Mouse (Mus musculus): ENCODE data around the gene Isy1. TPM values are rescaled to one million over a fixed set of nuclear protein-coding genes. Genes with fewer than 3 reads are reported as not detected.

The Isy1 gene
- total RNA-seq (2014; rRNA removed; ENCODE audit: low replicate concordance) (5.6 and 40.5 TPM in 2 replicates), polyA plus RNA-seq (2015; fragmentation: Nextera tagmentation; extraction: Ambion mirVana) (16.7 and 18.4 TPM in 2 replicates)

DNA sequence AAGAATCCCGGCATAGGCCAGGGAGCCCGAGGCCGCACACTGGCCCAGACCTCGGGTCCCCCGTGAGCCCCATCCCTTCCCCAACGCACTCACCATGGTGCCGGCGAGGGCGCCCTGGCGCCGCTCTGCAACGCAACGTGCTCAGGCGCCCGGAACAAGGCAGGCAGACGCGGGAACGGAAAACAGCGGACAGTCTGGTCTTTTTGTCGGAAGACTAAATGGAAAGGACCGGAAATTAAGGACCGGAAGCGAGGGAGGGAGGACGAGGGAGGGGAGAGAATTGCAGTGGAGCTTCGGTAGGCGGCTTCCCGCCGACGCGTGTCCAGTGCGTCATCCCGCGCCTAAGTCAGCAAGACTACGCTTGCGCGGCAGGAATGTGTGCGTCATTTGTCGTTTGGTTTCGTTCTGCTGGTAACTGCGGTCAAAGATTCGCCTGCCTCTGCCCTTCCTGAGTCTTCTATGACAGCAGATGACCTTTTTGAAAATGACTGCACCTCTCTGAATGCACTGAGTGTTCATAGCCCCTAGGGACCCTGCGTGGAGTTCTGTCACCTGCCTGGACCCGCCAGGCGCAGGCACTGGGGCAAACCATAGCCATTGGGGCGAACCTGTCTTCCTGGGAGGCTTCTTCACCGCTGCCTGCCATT lies at the start of gene Isy1:
Gene Isy1, minus strand, starts transcription at position 248 of the 647 bp plus-strand sequence.
- Histone ChIP-seq H3K4me1 (ENCODE audit: control insufficient read depth, insufficient read depth) (peaks cover 7% of the 10 kb centered on the region; the same call in 1 of the 2 replicates), H3K9me3 (replicated peaks; ENCODE audit: control insufficient read depth, low read length) (no peaks in the 10 kb centered on the region), H3K27me3 (ENCODE audit: control insufficient read depth, insufficient read depth, low read length) (no peaks in the 10 kb centered on the region), H3K4me3 (ENCODE audit: low read depth, low read length) (peak within 1 kb of the TSS; percentile 65), H3K36me3 (replicated peaks; ENCODE audit: control insufficient read depth, insufficient read depth, low read length) (peaks cover 35% of the 10 kb centered on the region), H3K27ac (ENCODE audit: low read depth) (peak within 1 kb of the TSS; percentile 97), H3K4me2 (ENCODE audit: low read depth, low read length) (peak within 1 kb of the TSS; percentile 74), H3K9ac (replicated peaks; ENCODE audit: low read depth, low read length) (peak within 1 kb of the TSS; percentile 75)
- ATAC-seq (ENCODE audit: insufficient read depth, low read depth): peak; percentile 97
- no peak for TF ChIP-seq CTCF (IDR thresholded peaks at IDR 0.05; ENCODE audit: low read depth)
- TF ChIP-seq EP300 (IDR thresholded peaks at IDR 0.05; ENCODE audit: low read depth): peak; percentile 85; the same call in 1 of the 2 replicates
- WGBS: under 1% methylated on average over 46 of the region's 46 CpGs
- DNase-seq (ENCODE audit: low spot score): peak; percentile 99

DNA sequence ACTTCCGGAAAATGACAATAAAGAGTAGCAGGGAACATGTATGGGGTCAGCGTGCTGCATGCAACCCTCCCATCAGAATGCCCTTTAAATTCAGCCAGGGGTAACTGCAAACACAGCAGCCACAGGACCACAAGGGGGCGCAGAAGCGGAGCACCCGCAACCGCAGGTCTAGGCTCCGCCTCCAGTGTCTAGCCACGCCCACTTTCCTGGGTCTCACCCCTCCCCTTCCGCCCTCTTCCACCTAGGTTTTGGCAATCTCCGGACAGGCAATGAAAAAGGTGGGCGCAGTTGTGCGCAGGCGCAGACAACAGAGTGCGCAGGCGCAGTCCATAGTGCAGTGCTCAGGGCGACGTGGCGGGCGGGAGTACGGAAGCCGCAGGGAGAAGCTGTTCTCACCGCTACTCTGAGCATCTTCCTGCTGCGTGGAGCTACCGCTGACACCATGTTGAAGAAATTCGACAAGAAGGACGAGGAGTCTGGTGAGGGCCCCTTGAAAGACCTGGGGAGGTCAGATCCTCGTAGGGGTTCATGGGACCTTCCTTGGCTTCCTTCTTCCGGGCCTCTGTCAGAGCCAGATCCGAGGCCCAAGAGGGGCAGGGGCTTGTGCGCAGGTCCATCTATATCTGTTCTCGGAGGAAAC lies 49.1 kb upstream of the Isy1 start, which contains the start of gene Copg1:
Gene Copg1, plus strand, starts transcription at position 221 of the 640 bp plus-strand sequence.
- H3K27ac ChIP-seq (ENCODE audit: low read depth): peak within 1 kb of the TSS; percentile 76
- H3K36me3 ChIP-seq (replicated peaks; ENCODE audit: control insufficient read depth, insufficient read depth, low read length): peaks cover 34% of the 10 kb centered on the region
- peak; percentile 97 for TF ChIP-seq CTCF (IDR thresholded peaks at IDR 0.05; ENCODE audit: low read depth)
- TF ChIP-seq EP300 (IDR thresholded peaks at IDR 0.05; ENCODE audit: low read depth): no peak

DNA sequence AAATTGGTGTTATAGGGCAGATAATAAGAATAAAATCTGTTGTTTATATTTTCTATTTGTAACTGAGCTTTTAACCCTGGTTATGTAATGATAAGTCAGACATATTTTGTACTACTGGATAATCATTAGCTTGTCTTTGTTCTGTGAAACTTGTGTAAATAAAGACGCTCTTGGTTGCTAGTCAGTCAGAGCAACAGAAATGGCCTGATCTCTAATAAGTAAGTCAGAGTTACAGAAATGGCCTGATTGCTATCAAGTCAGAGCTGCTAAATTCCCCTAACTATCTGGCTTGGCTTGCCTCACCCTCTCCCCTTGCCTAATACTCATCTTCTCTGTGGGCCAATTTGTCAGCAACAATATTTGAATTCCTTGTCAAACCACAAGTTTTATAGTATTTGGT lies 48.1 kb upstream of the Isy1 start:
- no peaks in the 10 kb centered on the region for H3K27me3 ChIP-seq (ENCODE audit: control insufficient read depth, insufficient read depth, low read length)
- no peak overlapping the region for H3K4me3 ChIP-seq (ENCODE audit: low read depth, low read length)
- ATAC-seq (ENCODE audit: insufficient read depth, low read depth) (no peak), DNase-seq (ENCODE audit: low spot score) (no peak)
- H3K4me1 ChIP-seq (ENCODE audit: control insufficient read depth, insufficient read depth): peaks cover 9% of the 10 kb centered on the region
- no peak for TF ChIP-seq CTCF (IDR thresholded peaks at IDR 0.05; ENCODE audit: low read depth)
- no peak for TF ChIP-seq EP300 (IDR thresholded peaks at IDR 0.05; ENCODE audit: low read depth)
- WGBS: 85% methylated on average over 1 of the region's 1 CpGs
- no peak overlapping the region for H3K9ac ChIP-seq (replicated peaks; ENCODE audit: low read depth, low read length)
- peaks cover 24% of the 10 kb centered on the region for H3K36me3 ChIP-seq (replicated peaks; ENCODE audit: control insufficient read depth, insufficient read depth, low read length)
- no peak overlapping the region for H3K27ac ChIP-seq (ENCODE audit: low read depth)
- no peaks in the 10 kb centered on the region for H3K9me3 ChIP-seq (replicated peaks; ENCODE audit: control insufficient read depth, low read length)
- no peak overlapping the region for H3K4me2 ChIP-seq (ENCODE audit: low read depth, low read length)

More for the DNA sequence above, 49.1 kb upstream of the Isy1 start, which contains the start of gene Copg1:
- peak; percentile 99 for DNase-seq (ENCODE audit: low spot score)
- no peaks in the 10 kb centered on the region for H3K9me3 ChIP-seq (replicated peaks; ENCODE audit: control insufficient read depth, low read length)
- peak within 1 kb of the TSS; percentile 85 for H3K4me3 ChIP-seq (ENCODE audit: low read depth, low read length)
- peak within 1 kb of the TSS; percentile 97 for H3K4me2 ChIP-seq (ENCODE audit: low read depth, low read length)
- WGBS: under 1% methylated on average over 31 of the region's 31 CpGs
- no peaks in the 10 kb centered on the region for H3K27me3 ChIP-seq (ENCODE audit: control insufficient read depth, insufficient read depth, low read length)
- peaks cover 9% of the 10 kb centered on the region for H3K4me1 ChIP-seq (ENCODE audit: control insufficient read depth, insufficient read depth)
- peak; percentile 98 for ATAC-seq (ENCODE audit: insufficient read depth, low read depth)
- H3K9ac ChIP-seq (replicated peaks; ENCODE audit: low read depth, low read length): peak within 1 kb of the TSS; percentile 89

DNA sequence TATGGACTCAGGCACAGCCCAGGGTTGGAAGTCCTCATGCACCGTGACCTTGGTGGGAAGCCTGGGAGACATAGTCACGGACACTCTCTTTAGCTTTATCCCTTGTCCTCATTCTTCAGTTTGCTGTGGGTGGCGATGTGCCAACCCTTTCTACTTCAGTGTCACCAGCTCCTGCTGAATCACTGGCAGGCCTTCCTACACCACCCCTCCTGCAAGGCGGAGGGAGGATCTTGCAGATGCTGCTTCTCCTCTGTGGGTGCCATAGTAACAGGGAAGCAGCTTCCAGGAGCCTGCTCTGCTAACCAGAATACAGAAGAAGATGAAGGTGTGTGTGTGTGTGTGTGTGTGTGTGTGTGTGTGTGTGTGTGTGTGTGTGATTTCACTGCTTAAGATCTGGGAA lies 44.2 kb upstream of the Isy1 start:
- Histone ChIP-seq H3K4me2 (ENCODE audit: low read depth, low read length) (no peak overlapping the region), H3K27me3 (ENCODE audit: control insufficient read depth, insufficient read depth, low read length) (no peaks in the 10 kb centered on the region), H3K9me3 (replicated peaks; ENCODE audit: control insufficient read depth, low read length) (no peaks in the 10 kb centered on the region), H3K4me1 (ENCODE audit: control insufficient read depth, insufficient read depth) (no peaks in the 10 kb centered on the region), H3K27ac (ENCODE audit: low read depth) (no peak overlapping the region), H3K9ac (replicated peaks; ENCODE audit: low read depth, low read length) (no peak overlapping the region), H3K4me3 (ENCODE audit: low read depth, low read length) (no peak overlapping the region), H3K36me3 (replicated peaks; ENCODE audit: control insufficient read depth, insufficient read depth, low read length) (no peaks in the 10 kb centered on the region)
- TF ChIP-seq CTCF (IDR thresholded peaks at IDR 0.05; ENCODE audit: low read depth): no peak
- 42% methylated on average over 4 of the region's 4 CpGs for WGBS
- DNase-seq (ENCODE audit: low spot score) (no peak), ATAC-seq (ENCODE audit: insufficient read depth, low read depth) (no peak)

DNA sequence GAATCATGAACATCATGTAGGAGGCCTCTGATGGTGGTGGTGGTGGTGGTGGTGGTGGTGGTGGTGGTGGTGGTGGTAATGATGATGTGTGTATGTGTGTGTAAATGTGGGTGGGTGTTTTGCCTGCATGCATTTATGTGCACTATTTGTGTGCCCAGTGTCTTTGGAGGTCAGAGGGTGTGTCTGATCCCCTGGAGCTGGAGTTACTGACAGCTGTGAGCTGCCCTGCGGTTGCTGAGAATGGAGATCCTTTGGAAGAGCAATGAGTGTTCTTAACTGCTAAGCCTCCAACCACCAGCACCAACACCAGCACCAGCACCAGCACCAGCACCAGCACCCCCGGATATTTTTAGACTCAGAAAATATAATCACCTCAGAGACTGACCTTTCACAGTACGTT lies 43.6 kb upstream of the Isy1 start:
- no peak for ATAC-seq (ENCODE audit: insufficient read depth, low read depth)
- no peak for DNase-seq (ENCODE audit: low spot score)
- H3K9me3 ChIP-seq (replicated peaks; ENCODE audit: control insufficient read depth, low read length): no peaks in the 10 kb centered on the region
- no peak overlapping the region for H3K4me3 ChIP-seq (ENCODE audit: low read depth, low read length)
- no peaks in the 10 kb centered on the region for H3K36me3 ChIP-seq (replicated peaks; ENCODE audit: control insufficient read depth, insufficient read depth, low read length)
- H3K27ac ChIP-seq (ENCODE audit: low read depth): no peak overlapping the region
- 59% methylated on average over 3 of the region's 3 CpGs for WGBS
- H3K27me3 ChIP-seq (ENCODE audit: control insufficient read depth, insufficient read depth, low read length): no peaks in the 10 kb centered on the region
- H3K4me1 ChIP-seq (ENCODE audit: control insufficient read depth, insufficient read depth): no peaks in the 10 kb centered on the region
- H3K4me2 ChIP-seq (ENCODE audit: low read depth, low read length): no peak overlapping the region
- TF ChIP-seq CTCF (IDR thresholded peaks at IDR 0.05; ENCODE audit: low read depth): no peak
- TF ChIP-seq EP300 (IDR thresholded peaks at IDR 0.05; ENCODE audit: low read depth): no peak
- no peak overlapping the region for H3K9ac ChIP-seq (replicated peaks; ENCODE audit: low read depth, low read length)

Data from heart, postnatal 0 days (tissue).